In the genomic region with DNA sequence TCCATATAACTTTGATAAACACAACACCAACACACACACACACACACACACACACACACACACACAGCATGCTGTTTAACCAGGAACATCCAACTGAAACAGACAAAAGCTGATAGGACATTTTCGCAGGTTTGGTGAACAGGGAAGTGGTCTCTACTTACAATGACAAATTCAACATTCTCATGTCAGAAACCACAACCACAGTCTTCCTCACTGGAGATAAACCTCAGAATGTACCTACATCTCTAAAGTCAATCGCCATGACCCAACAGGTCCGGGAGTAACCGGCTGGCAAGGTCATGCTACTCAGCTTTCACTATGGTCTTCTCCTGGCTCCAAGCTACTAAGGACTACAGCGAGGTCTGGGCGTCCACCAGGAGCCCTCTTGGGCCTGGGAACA, we compare ENCODE assay signal across 24 mouse cellular contexts.
DNase-seq lines count a peak whose midpoint lies in the region; ATAC-seq and TF ChIP-seq lines count a peak whose summit lies in the region.
"Had no signal": no experiment of that assay in that cellular context is flagged by ENCODE, and none has a peak within 500 bp of the region (broad histone marks: within the 10 kb centered on the region; RNA-seq: fewer than 3 reads in every experiment).

No protein-coding gene starts in this region.

- H3K27me3 ChIP-seq in G1E (ENCODE audit: insufficient read depth, low read length): no peaks in the 10 kb centered on the region
- H3K27me3 ChIP-seq: CH12.LX; forebrain, embryonic 13.5 days; heart, embryonic 12.5 days; hindbrain, embryonic 15.5 days; limb, embryonic 13.5 days; liver, embryonic 13.5 days had no signal

- no peak for TF ChIP-seq CTCF in G1E (IDR thresholded peaks at IDR 0.05; ENCODE audit: low read depth, low read length)

- H3K9me3 ChIP-seq in G1E (replicated peaks): peaks cover 3% of the 10 kb centered on the region
- H3K9me3 ChIP-seq: hindbrain, embryonic 15.5 days; liver, embryonic 13.5 days had no signal

- intact Hi-C loops in heart, postnatal 10 days (cut with DNase I): no loop called here

- peak overlapping the region; percentile 25; the same call in 1 of the 2 replicates for H3K4me3 ChIP-seq in G1E (ENCODE audit: low read depth, low read length)
- H3K4me3 ChIP-seq: forebrain, embryonic 13.5 days; heart, adult 2 months; heart, embryonic 12.5 days; hindbrain, embryonic 15.5 days; limb, embryonic 13.5 days; liver, embryonic 13.5 days; midbrain, embryonic 10.5 days had no signal

- no peak for ATAC-seq in G1E (ENCODE audit: extremely low read depth, insufficient number of reproducible peaks, low FRiP score, poor library complexity, severe bottlenecking)
- peak; percentile 61 for ATAC-seq in granulocyte monocyte progenitor cell, adult 5-6 weeks (replicated peaks; ENCODE audit: poor library complexity, severe bottlenecking)
- ATAC-seq in megakaryocyte progenitor cell, adult 5-6 weeks (replicated peaks; ENCODE audit: poor library complexity): peak; percentile 50
- ATAC-seq: forebrain, embryonic 13.5 days; inflammation-experienced regulatory T-cells, adult 6 months; lung, postnatal 0 days; midbrain, embryonic 16.5 days had no signal

- DNase-seq in G1E (ENCODE audit: low spot score) (no peak), MEL-GATA-1-ER (ENCODE audit: extremely low read depth, low read depth) (peak; percentile 44)
- DNase-seq in thymus, postnatal 14 days: no peak
- DNase-seq in heart, postnatal 10 days: no peak
- DNase-seq: adrenal gland, postnatal 14 days; cerebellum, adult 11 months; cerebellum, adult 9-11 months; gastrocnemius, postnatal 25 days; heart, adult 2 months; liver, embryonic 13.5 days; lung, adult 18-20 months; spleen, adult 18-20 months; thymus, postnatal 36 days had no signal

- peaks cover 86% of the 10 kb centered on the region for H3K4me1 ChIP-seq in G1E (ENCODE audit: insufficient read depth, low read depth, low read length)

- H3K36me3 ChIP-seq in G1E (replicated peaks): peaks cover 93% of the 10 kb centered on the region
